Mouse (Mus musculus) thymus, postnatal 10 days (tissue): Measurements from ENCODE around the gene Gm7029.
"Not testable (repeated sequence)": the region's sequence is repeated elsewhere in the genome, so short reads cannot be mapped to it uniquely, and the experiment has no call there.

Experiments
- DNase-seq, 2 experiments: peaks; one replicate each; pipeline ENCODE4 v3.0.0; 2021; ENCODE audit warnings: low spot score in 2 of 2

Gene Gm7029

GRCm38 (mm10) chr17:33873537-33873936, at the start of gene Gm7029:
Gm7029 (plus strand) TSS chr17:33873837.
- DNase-seq: not testable (repeated sequence)

GRCm38 (mm10) chr17:33824084-33824996, 49.3 kb upstream of the Gm7029 start, which contains the start of the genes Rps28 and Ndufa7:
Rps28 (minus strand) TSS chr17:33824562.
Ndufa7 (plus strand) TSS chr17:33824572.
- DNase-seq: peak; percentile 96 to 98

- DNase-seq: not testable (repeated sequence)
These were observed 48.7 kb upstream of the Gm7029 start for GRCm38 (mm10) chr17:33824997-33825330.

- DNase-seq: no peak
These were observed 48.2 kb upstream of the Gm7029 start for GRCm38 (mm10) chr17:33825462-33825861.

GRCm38 (mm10) chr17:33826850-33827249, 46.8 kb upstream of the Gm7029 start:
- DNase-seq: peak; percentile 41 to 71

- DNase-seq: no peak
These were observed 44.7 kb upstream of the Gm7029 start for GRCm38 (mm10) chr17:33828892-33829291.

GRCm38 (mm10) chr17:33829561-33829960, 44.1 kb upstream of the Gm7029 start:
- DNase-seq: no peak

GRCm38 (mm10) chr17:33842966-33843795, 30.5 kb upstream of the Gm7029 start, which contains the start of gene Cd320:
Cd320 (plus strand) TSS chr17:33843091.
- peak; percentile 77 to 87 for DNase-seq

GRCm38 (mm10) chr17:33844196-33844595, 29.4 kb upstream of the Gm7029 start:
- DNase-seq: no peak

GRCm38 (mm10) chr17:33848139-33848538, 25.5 kb upstream of the Gm7029 start:
- DNase-seq: no peak

GRCm38 (mm10) chr17:33851331-33851730, 22.3 kb upstream of the Gm7029 start:
- DNase-seq: no peak

- no peak for DNase-seq
These were observed 15.8 kb upstream of the Gm7029 start for GRCm38 (mm10) chr17:33857816-33858215.

GRCm38 (mm10) chr17:33865330-33866030, 8.2 kb upstream of the Gm7029 start:
- DNase-seq: peak; percentile 51 to 67

GRCm38 (mm10) chr17:33874411-33874810, 774 bp downstream of the Gm7029 start:
- peak in 1 of 2 experiments; percentile 10 for DNase-seq

GRCm38 (mm10) chr17:33875797-33876196, 2.2 kb downstream of the Gm7029 start:
- DNase-seq: not testable (repeated sequence)

GRCm38 (mm10) chr17:33884320-33884719, 10.7 kb downstream of the Gm7029 start:
- not testable (repeated sequence) for DNase-seq

- DNase-seq: not testable (repeated sequence)
These were observed 14.2 kb downstream of the Gm7029 start for GRCm38 (mm10) chr17:33887802-33888201.

- not testable (repeated sequence) for DNase-seq
These were observed 14.6 kb downstream of the Gm7029 start for GRCm38 (mm10) chr17:33888230-33888629.

GRCm38 (mm10) chr17:33889941-33890532, 16.4 kb downstream of the Gm7029 start:
- DNase-seq: not testable (repeated sequence)

- DNase-seq: peak; percentile 99
These were observed 17.0 kb downstream of the Gm7029 start, which contains the start of gene Kifc1 for GRCm38 (mm10) chr17:33890533-33891059. Kifc1 (minus strand) TSS chr17:33890661.

- DNase-seq: no peak
These were observed 17.7 kb downstream of the Gm7029 start for GRCm38 (mm10) chr17:33891357-33891756.
